Mouse (Mus musculus): ENCODE results near the gene Clhc1. TPM values are rescaled to one million over a fixed set of nuclear protein-coding genes. Genes with fewer than 3 reads are reported as not detected.

Clhc1 gene
- total RNA-seq, 2 experiments from 2014 or later, result 0.27 TPM; not detected in 1

Other genes with a start within 250 kb of the Clhc1 start
- gene Ccdc88a, start 174.3 kb upstream of the Clhc1 start, total RNA-seq (2021), result 10 to 100 TPM; 93.1 to 95.4 TPM
- 1 to 10 TPM; 4.0 to 5.3 TPM for gene Prorsd1, start 32.9 kb upstream of the Clhc1 start, total RNA-seq (2021)
- 10 to 100 TPM; 29.2 to 36.5 TPM for gene Mtif2, start 21.5 kb upstream of the Clhc1 start, total RNA-seq (2021)
- 100 to 1,000 TPM; 485 to 520 TPM for gene Rps27a, start 159 bp downstream of the Clhc1 start, total RNA-seq (2021)
- 100 to 1,000 TPM; 504 to 510 TPM for gene Rtn4, start 145.0 kb downstream of the Clhc1 start, total RNA-seq (2021)